Mouse (Mus musculus) liver, embryonic 11.5 days (tissue): ENCODE data around the gene Tspan15. TPM values are rescaled to one million over a fixed set of nuclear protein-coding genes. Genes with fewer than 3 reads are reported as not detected.

Source experiments
- ATAC-seq: fragments of 200-750 bp; cut with Nextera tagmentation; replicated peaks from 2 replicates; pipeline ENCODE4 v1.8.0; 2017; ENCODE audit warnings: moderate number of reproducible peaks, mild to moderate bottlenecking, moderate TSS enrichment, moderate library complexity; ENCODE audit not compliant: low FRiP score
- DNase-seq: peaks from one replicate; pipeline ENCODE4 v3.0.0-alpha.2; 2017; ENCODE audit warnings: low spot score
- H3K27ac ChIP-seq: fragments of 300-500 bp; sonication (generic); 2 replicates; pipeline ENCODE4 v1.5.1; 2014; ENCODE audit warnings: mild to moderate bottlenecking, low read depth, low read length, control low read depth
- H3K27me3 ChIP-seq: fragments of 300-500 bp; sonication (generic); replicated peaks from 2 replicates; pipeline ENCODE4 v1.6.1; 2014; ENCODE audit warnings: low read length, mixed read lengths; ENCODE audit not compliant: control insufficient read depth, insufficient read depth
- H3K36me3 ChIP-seq: fragments of 300-500 bp; sonication (generic); 2 replicates; pipeline ENCODE4 v1.6.1; 2014; ENCODE audit warnings: mild to moderate bottlenecking, low read length, moderate library complexity, mixed read lengths; ENCODE audit not compliant: control insufficient read depth, insufficient read depth
- H3K4me1 ChIP-seq: fragments of 300-500 bp; sonication (generic); replicated peaks from 2 replicates; pipeline ENCODE4 v1.6.1; 2014; ENCODE audit warnings: low read length, mixed read lengths; ENCODE audit not compliant: control insufficient read depth, insufficient read depth
- H3K4me2 ChIP-seq: fragments of 300-500 bp; sonication (generic); 2 replicates; pipeline ENCODE4 v1.6.1; 2014; ENCODE audit warnings: mild to moderate bottlenecking, control low read depth, moderate library complexity
- H3K4me3 ChIP-seq: fragments of 300-500 bp; sonication (generic); 2 replicates; pipeline ENCODE4 v1.5.1; 2014; ENCODE audit warnings: low read depth, low read length, control low read depth
- H3K9ac ChIP-seq: fragments of 300-500 bp; sonication (generic); 2 replicates; pipeline ENCODE4 v1.6.1; 2014; ENCODE audit warnings: low read depth, low read length, control low read depth
- H3K9me3 ChIP-seq: fragments of 300-500 bp; sonication (generic); 2 replicates; pipeline ENCODE4 v1.6.1; 2016; ENCODE audit warnings: low read length, inconsistent platforms, mixed read lengths; ENCODE audit not compliant: control insufficient read depth
- WGBS: fragments of 180-500 bp; shearing (Covaris S2); extraction: QIAGEN DNeasy Blood & Tissue Kit; methylation state at CpG from one replicate; pipeline ENCODE4 v1.1.7; 2014; 5-methylcytosine and 5-hydroxymethylcytosine counted together
- polyA plus RNA-seq: library from polyadenylated mRNA; unstranded; fragments of >200 nt; fragmentation: Nextera tagmentation; extraction: Ambion mirVana; gene quantifications from 2 replicates; pipeline ENCODE4 v1.2.1, GENCODE M21; 2014

Gene Tspan15
- polyA plus RNA-seq, 1 experiment from 2014 or later = 13.8 TPM

DNA sequence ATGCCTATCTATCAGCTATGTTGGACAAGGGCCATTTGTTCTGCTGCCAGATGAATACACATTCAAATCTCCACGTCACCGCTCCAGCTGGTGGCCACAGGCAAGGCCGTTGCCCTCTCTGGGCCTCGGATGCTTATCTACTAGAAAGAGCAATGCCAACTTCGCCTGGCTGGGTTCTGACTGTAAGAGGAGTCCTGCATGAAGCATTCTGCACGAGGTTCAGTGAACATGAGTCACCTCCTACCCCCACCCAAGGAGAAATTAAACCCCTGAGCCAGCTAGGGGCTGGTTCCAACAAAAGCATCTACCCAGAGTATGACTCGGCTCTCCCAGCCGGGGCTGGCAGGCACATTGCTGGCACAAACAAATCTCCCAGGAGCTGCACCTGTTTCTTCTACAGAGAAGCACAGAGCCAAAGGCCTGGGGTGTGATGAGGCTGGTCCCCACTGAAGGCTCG, 38.3 kb downstream of the Tspan15 start:
- Histone ChIP-seq H3K4me3 (no peak overlapping the region), H3K4me2 (no peak overlapping the region), H3K9ac (no peak overlapping the region), H3K27ac (no peak overlapping the region), H3K36me3 (no peaks in the 10 kb centered on the region), H3K4me1 (peaks cover 4% of the 10 kb centered on the region), H3K9me3 (no peaks in the 10 kb centered on the region), H3K27me3 (no peaks in the 10 kb centered on the region)
- WGBS = 72% methylated on average over 9 of the region's 9 CpGs
- ATAC-seq (no peak), DNase-seq (no peak)

DNA sequence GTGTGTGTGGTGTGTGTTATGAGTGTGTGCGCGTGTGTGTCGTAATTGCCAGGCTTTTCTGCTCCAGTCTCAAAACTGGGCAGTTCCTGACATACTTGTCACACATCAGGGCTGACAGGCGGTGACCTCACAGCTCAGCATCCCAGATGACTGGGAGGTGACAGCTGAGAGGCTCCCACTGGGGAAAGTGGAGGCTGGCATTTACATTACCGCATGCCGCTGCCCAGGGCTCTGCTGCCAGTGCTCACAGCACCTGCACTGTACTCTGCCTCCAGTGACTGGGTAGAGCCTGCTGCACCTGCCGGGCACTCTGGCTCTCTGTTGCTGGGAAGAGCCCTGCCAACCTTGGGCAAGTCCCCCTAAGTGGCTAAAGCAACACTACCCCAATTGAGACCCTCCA, 40.2 kb downstream of the Tspan15 start:
- Histone ChIP-seq H3K4me3 (no peak overlapping the region), H3K9me3 (no peaks in the 10 kb centered on the region), H3K4me2 (no peak overlapping the region), H3K4me1 (peaks cover 4% of the 10 kb centered on the region), H3K36me3 (no peaks in the 10 kb centered on the region), H3K9ac (no peak overlapping the region), H3K27ac (no peak overlapping the region), H3K27me3 (no peaks in the 10 kb centered on the region; the same call in 1 of the 2 replicates)
- DNase-seq = no peak
- WGBS = 90% methylated on average over 7 of the region's 7 CpGs
- ATAC-seq = no peak

DNA sequence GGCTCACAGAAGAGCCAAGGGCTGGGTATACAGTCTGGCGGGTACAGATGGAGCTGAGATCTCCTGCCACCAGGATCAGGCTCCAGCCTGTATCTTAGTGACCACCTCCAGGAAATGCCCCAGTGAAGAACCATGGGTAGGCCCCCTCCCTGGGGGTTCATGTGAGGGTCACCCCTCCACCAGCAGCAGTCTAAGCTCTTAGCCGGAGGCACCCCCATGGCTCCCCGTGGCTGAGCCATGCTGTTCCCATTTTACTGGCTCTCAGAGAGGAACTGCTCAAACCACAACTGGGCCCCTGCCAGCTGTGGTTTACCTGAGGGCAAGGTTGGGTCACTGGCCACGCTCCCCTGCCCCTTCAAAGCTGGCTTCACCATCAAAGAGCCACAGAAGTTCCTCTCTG, 41.1 kb downstream of the Tspan15 start:
- H3K36me3 ChIP-seq = no peaks in the 10 kb centered on the region
- H3K9me3 ChIP-seq = no peaks in the 10 kb centered on the region
- no peak overlapping the region for H3K4me2 ChIP-seq
- no peaks in the 10 kb centered on the region; the same call in 1 of the 2 replicates for H3K27me3 ChIP-seq
- no peak overlapping the region for H3K27ac ChIP-seq
- WGBS = 69% methylated on average over 4 of the region's 4 CpGs
- no peak for DNase-seq
- no peak overlapping the region for H3K9ac ChIP-seq
- H3K4me3 ChIP-seq = no peak overlapping the region
- no peak for ATAC-seq
- peaks cover 4% of the 10 kb centered on the region for H3K4me1 ChIP-seq

DNA sequence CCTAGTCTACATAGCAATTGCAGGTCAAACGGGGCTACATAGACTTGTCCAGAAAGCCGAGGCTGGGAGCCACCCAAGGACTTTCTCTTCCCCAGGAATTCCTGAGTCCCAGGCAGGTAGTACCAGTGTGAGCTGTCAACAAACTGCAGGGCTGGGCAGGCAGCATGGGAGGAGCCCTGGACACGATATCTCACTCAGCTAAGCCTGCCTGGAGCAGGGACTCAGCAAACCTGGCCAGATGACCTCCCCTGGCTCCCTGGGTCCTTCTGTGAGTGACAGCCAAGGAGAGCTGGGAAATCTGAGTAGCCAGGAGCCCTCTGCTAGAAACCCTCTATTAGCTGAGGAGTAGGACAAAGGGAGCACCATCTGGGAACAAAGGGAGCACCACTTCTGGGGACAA, 41.7 kb downstream of the Tspan15 start:
- no peaks in the 10 kb centered on the region for H3K9me3 ChIP-seq
- H3K9ac ChIP-seq = no peak overlapping the region
- H3K4me1 ChIP-seq = peaks cover 4% of the 10 kb centered on the region
- 62% methylated on average over 3 of the region's 3 CpGs for WGBS
- H3K36me3 ChIP-seq = no peaks in the 10 kb centered on the region
- no peaks in the 10 kb centered on the region; the same call in 1 of the 2 replicates for H3K27me3 ChIP-seq
- H3K4me3 ChIP-seq = no peak overlapping the region
- no peak overlapping the region; the same call in 1 of the 2 replicates for H3K27ac ChIP-seq
- DNase-seq = no peak
- no peak overlapping the region for H3K4me2 ChIP-seq
- no peak for ATAC-seq

DNA sequence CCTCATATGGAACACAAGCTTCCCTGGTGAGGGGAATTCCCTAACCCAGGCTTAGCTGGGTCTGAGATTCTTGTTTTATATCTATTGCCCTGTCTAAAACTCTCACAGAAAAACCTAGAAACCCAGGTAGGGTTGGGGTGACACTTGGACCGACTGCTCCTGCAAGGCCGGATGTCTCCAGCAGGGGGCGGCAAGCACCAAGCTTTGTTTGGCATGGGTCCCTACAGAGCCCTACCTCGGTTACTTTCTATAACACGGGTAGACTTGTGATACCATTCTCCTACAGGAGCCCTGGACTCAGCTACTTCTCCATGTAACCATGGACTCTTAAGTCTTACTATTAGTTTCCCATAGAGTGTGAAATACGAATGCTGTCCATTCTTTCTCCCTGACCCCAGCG, 44.2 kb downstream of the Tspan15 start:
- Histone ChIP-seq H3K4me1 (peaks cover 4% of the 10 kb centered on the region), H3K27ac (no peak overlapping the region), H3K36me3 (no peaks in the 10 kb centered on the region), H3K4me2 (no peak overlapping the region), H3K9ac (no peak overlapping the region), H3K9me3 (no peaks in the 10 kb centered on the region), H3K27me3 (no peaks in the 10 kb centered on the region; the same call in 1 of the 2 replicates), H3K4me3 (no peak overlapping the region)
- ATAC-seq (peak; percentile 67), DNase-seq (peak; percentile 80)
- 21% methylated on average over 7 of the region's 7 CpGs for WGBS

DNA sequence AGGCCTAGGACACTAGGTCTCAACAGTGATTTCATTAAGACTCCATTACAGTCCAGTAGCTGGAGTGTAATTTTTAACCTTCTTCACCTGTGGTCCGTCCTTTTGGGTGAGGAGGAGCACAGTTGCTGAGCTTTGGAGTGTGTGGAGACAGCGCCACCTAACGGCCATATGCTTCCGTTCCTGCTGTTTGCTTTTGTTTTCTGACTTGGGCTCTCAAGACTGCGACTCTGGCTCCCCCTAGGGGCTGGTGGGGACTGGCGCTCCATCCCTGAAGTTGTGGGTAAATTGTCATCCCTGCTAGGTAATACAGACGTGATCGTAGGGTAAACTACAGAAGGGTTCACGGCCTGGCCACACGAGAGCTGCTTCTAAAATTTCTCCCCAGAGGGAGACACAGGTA, 48.0 kb downstream of the Tspan15 start:
- no peak overlapping the region for H3K27ac ChIP-seq
- ATAC-seq (peak; percentile 56), DNase-seq (peak; percentile 89)
- H3K4me2 ChIP-seq = no peak overlapping the region
- no peaks in the 10 kb centered on the region for H3K36me3 ChIP-seq
- H3K9me3 ChIP-seq = peaks cover 1% of the 10 kb centered on the region; the same call in 1 of the 2 replicates
- H3K4me1 ChIP-seq = no peaks in the 10 kb centered on the region; the same call in 1 of the 2 replicates
- H3K9ac ChIP-seq = no peak overlapping the region
- no peak overlapping the region for H3K4me3 ChIP-seq
- 3% methylated on average over 10 of the region's 10 CpGs for WGBS
- H3K27me3 ChIP-seq = no peaks in the 10 kb centered on the region; the same call in 1 of the 2 replicates

- Histone ChIP-seq H3K27me3 (no peaks in the 10 kb centered on the region; the same call in 1 of the 2 replicates), H3K4me3 (no peak overlapping the region), H3K4me1 (no peaks in the 10 kb centered on the region), H3K9ac (no peak overlapping the region), H3K4me2 (no peak overlapping the region), H3K27ac (no peak overlapping the region), H3K36me3 (no peaks in the 10 kb centered on the region), H3K9me3 (peaks cover 3% of the 10 kb centered on the region; the same call in 1 of the 2 replicates)
- DNase-seq = no peak
- ATAC-seq = no peak
- 79% methylated on average over 6 of the region's 6 CpGs for WGBS
Measured at GRCm38 (mm10) chr10:62182471-62183014, 48.5 kb downstream of the Tspan15 start.

GRCm38 (mm10) chr10:62181701-62182100, 49.4 kb downstream of the Tspan15 start:
- Histone ChIP-seq H3K4me3 (no peak overlapping the region), H3K9ac (no peak overlapping the region), H3K27ac (no peak overlapping the region), H3K27me3 (no peaks in the 10 kb centered on the region; the same call in 1 of the 2 replicates), H3K4me1 (no peaks in the 10 kb centered on the region), H3K4me2 (no peak overlapping the region), H3K36me3 (no peaks in the 10 kb centered on the region), H3K9me3 (peaks cover 3% of the 10 kb centered on the region; the same call in 1 of the 2 replicates)
- no peak for DNase-seq
- 54% methylated on average over 3 of the region's 3 CpGs for WGBS
- ATAC-seq = no peak

GRCm38 (mm10) chr10:62179944-62180343, 51.1 kb downstream of the Tspan15 start:
- H3K27me3 ChIP-seq = no peaks in the 10 kb centered on the region
- ATAC-seq = no peak
- 83% methylated on average over 3 of the region's 3 CpGs for WGBS

More at GRCm38 (mm10) chr10:62179944-62180343, 51.1 kb downstream of the Tspan15 start:
- Histone ChIP-seq H3K9ac (no peak overlapping the region), H3K36me3 (no peaks in the 10 kb centered on the region), H3K4me3 (no peak overlapping the region), H3K4me2 (no peak overlapping the region), H3K27ac (no peak overlapping the region), H3K9me3 (peaks cover 3% of the 10 kb centered on the region; the same call in 1 of the 2 replicates), H3K4me1 (no peaks in the 10 kb centered on the region)
- DNase-seq = no peak
